Mouse (Mus musculus) erythroblast, embryonic 14.5 days (primary cell): ENCODE data around the gene Rnh1. TPM values are rescaled to one million over a fixed set of nuclear protein-coding genes. Genes with fewer than 3 reads are reported as not detected.
A peak's percentile ranks its signal among the peaks of the same experiment; 100 is the strongest.

Source experiments
- H3K27me3 ChIP-seq: 2 replicates; pipeline ENCODE4 v1.6.1; 2012; ENCODE audit warnings: inconsistent platforms; ENCODE audit not compliant: control insufficient read depth
- H3K36me3 ChIP-seq: 2 replicates; pipeline ENCODE4 v1.6.1; 2012; ENCODE audit warnings: mild to moderate bottlenecking, inconsistent platforms; ENCODE audit not compliant: control insufficient read depth
- H3K4me1 ChIP-seq: 2 replicates; pipeline ENCODE4 v1.6.1; 2012; ENCODE audit warnings: inconsistent platforms; ENCODE audit not compliant: control insufficient read depth
- H3K4me3 ChIP-seq: replicated peaks from 2 replicates; pipeline ENCODE3; 2012; ENCODE audit warnings: moderate library complexity, mild to moderate bottlenecking, inconsistent platforms
- H3K9me3 ChIP-seq: 2 replicates; pipeline ENCODE4 v1.6.1; 2012; ENCODE audit warnings: low read length, inconsistent platforms, mixed read lengths; ENCODE audit not compliant: control insufficient read depth
- GATA1 ChIP-seq: IDR thresholded peaks from 2 replicates; pipeline ENCODE4 v1.6.1; 2012; ENCODE audit warnings: low read length, inconsistent platforms, mixed read lengths
- TAL1 ChIP-seq: IDR thresholded peaks from 3 replicates; pipeline ENCODE4 v1.6.1; 2012; ENCODE audit warnings: low read length, inconsistent platforms, mixed read lengths
- polyA plus RNA-seq: library from polyadenylated mRNA; stranded (reverse); fragments of >175 nt; gene quantifications from 2 replicates; pipeline ENCODE4 v1.2.3, GENCODE M21; 2012

Rnh1 gene
- 0.48 and 1.5 TPM in 2 replicates for polyA plus RNA-seq

DNA sequence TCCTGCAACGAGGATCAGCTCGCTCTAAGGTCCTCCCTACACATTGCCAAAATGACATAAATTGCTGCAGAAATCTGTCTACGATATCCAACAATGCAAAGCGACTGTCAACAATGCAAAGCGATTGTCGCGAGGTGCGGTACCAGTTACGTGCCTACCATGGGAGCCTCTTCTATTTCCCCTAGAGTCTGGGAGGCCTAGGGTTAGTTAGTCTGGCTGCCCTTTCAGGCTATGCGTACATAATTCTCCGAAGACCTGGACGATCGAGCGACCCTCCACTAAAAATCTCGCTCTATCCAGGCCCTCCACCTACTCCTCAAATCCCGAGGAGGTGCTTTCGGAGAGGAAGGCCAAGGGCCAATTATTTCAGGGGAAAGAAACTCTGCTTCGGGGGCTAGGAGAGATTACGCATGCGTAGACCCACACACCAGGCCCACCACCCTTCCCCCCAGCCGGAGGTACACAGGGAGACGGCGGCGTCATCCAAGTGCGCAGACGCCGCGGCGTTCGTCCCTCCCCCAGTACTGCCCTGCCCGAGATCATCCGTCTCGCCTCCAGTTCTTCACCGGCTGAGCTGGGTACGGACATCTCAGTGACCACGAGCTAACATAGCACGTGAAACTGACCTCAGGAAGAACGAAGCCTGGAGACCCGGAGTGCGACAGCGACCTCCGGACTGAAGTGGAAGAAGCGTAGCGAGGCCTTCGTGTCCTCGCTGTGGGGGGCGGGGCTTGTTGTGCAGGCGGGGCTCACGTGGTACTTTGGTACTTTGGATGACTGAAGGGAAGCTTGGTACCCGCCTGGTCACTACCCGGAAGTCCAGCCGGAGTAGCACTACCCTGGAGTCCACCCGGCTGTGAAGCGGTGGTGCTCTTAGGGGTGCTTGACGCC is at the start of gene Rnh1:
Gene Rnh1 (minus strand): TSS at position 742 of the 891 bp plus-strand sequence.
- no peak for TF ChIP-seq TAL1
- no peak for TF ChIP-seq GATA1
- H3K9me3 ChIP-seq: no peaks in the 10 kb centered on the region
- no peaks in the 10 kb centered on the region for H3K36me3 ChIP-seq
- peak within 1 kb of the TSS; percentile 77 for H3K4me3 ChIP-seq
- H3K4me1 ChIP-seq: peaks cover 71% of the 10 kb centered on the region
- no peaks in the 10 kb centered on the region for H3K27me3 ChIP-seq

GRCm38 (mm10) chr7:141222126-141222467 is 49.4 kb upstream of the Rnh1 start:
- peak overlapping the region; percentile 76 for H3K4me3 ChIP-seq
- H3K27me3 ChIP-seq: no peaks in the 10 kb centered on the region
- TF ChIP-seq GATA1 (no peak), TAL1 (no peak)
- peaks cover 60% of the 10 kb centered on the region for H3K4me1 ChIP-seq
- H3K36me3 ChIP-seq: peaks cover 43% of the 10 kb centered on the region
- H3K9me3 ChIP-seq: peaks cover 3% of the 10 kb centered on the region; the same call in 1 of the 2 replicates

- Histone ChIP-seq H3K9me3 (no peaks in the 10 kb centered on the region), H3K4me3 (peak overlapping the region; percentile 76), H3K27me3 (no peaks in the 10 kb centered on the region), H3K36me3 (peaks cover 49% of the 10 kb centered on the region), H3K4me1 (peaks cover 66% of the 10 kb centered on the region)
- no peak for TF ChIP-seq TAL1
- no peak for TF ChIP-seq GATA1
Observed at GRCm38 (mm10) chr7:141221249-141222125, 48.8 kb upstream of the Rnh1 start.

- Histone ChIP-seq H3K36me3 (peaks cover 50% of the 10 kb centered on the region), H3K9me3 (no peaks in the 10 kb centered on the region), H3K4me3 (peak overlapping the region; percentile 76), H3K27me3 (no peaks in the 10 kb centered on the region), H3K4me1 (peaks cover 76% of the 10 kb centered on the region)
- TF ChIP-seq GATA1 (no peak), TAL1 (no peak)
Observed at GRCm38 (mm10) chr7:141220377-141220776, 47.7 kb upstream of the Rnh1 start.

GRCm38 (mm10) chr7:141219558-141220099 is 47.0 kb upstream of the Rnh1 start:
- Histone ChIP-seq H3K27me3 (no peaks in the 10 kb centered on the region), H3K36me3 (peaks cover 50% of the 10 kb centered on the region), H3K4me1 (peaks cover 84% of the 10 kb centered on the region), H3K9me3 (no peaks in the 10 kb centered on the region), H3K4me3 (peak overlapping the region; percentile 10)
- TF ChIP-seq TAL1 (no peak), GATA1 (no peak)

DNA sequence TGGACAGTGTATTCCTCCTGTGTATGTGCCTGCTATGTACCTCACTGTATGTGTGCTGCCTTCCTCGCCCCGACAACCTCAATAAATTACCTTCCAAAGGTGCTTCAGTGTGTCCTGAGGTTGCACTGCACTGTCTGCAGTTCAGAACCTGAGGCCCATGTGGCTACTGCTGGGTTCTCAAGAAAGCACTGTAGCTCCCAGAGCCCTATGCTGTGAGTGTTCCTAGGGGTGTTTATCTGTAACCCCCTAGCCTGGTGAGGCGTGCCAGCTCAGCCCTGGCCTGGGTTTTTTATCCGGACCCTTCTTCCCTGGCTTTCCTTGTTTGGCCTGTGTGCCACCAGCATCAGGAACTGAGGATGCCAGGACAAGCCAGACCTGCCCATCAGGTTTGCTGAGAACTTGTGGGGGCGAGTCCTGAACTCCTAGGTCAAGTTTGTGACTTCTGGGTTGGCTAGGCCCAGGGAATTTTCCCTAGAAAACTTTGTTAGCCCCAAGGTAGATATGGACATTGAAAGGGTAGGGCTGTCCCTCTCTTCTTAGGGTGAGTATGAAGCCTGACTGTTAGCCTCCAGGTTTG is 46.0 kb upstream of the Rnh1 start:
- Histone ChIP-seq H3K36me3 (peaks cover 57% of the 10 kb centered on the region), H3K9me3 (no peaks in the 10 kb centered on the region), H3K4me1 (peaks cover 93% of the 10 kb centered on the region), H3K4me3 (no peak overlapping the region), H3K27me3 (no peaks in the 10 kb centered on the region)
- TF ChIP-seq TAL1 (no peak), GATA1 (no peak)

DNA sequence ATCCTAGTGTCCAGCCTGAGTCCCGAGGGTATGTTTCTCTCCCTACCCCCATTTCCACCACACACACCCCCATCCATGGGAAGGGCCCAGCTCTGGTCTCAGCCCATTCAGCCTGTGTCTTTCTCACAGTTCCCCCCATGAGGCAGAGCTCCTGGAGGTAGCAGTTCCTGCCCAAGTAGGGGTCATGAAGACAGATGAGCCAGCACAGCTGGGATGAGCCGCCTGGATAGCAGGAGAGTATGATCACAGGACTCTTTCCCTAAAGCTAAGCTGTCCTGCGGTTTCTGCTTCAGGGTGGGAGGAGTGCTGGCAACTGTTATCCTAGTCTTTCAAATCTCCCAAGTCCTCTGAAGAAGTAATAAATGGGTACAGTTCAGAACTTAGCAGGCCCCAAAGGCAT is 45.5 kb upstream of the Rnh1 start:
- no peaks in the 10 kb centered on the region for H3K9me3 ChIP-seq
- H3K36me3 ChIP-seq: peaks cover 61% of the 10 kb centered on the region
- peaks cover 97% of the 10 kb centered on the region for H3K4me1 ChIP-seq
- TF ChIP-seq TAL1 (no peak), GATA1 (no peak)
- H3K27me3 ChIP-seq: no peaks in the 10 kb centered on the region
- no peak overlapping the region for H3K4me3 ChIP-seq

GRCm38 (mm10) chr7:141217343-141218013 is 44.8 kb upstream of the Rnh1 start:
- Histone ChIP-seq H3K36me3 (peaks cover 64% of the 10 kb centered on the region), H3K4me1 (peaks cover 97% of the 10 kb centered on the region), H3K4me3 (peak overlapping the region; percentile 79), H3K27me3 (no peaks in the 10 kb centered on the region), H3K9me3 (no peaks in the 10 kb centered on the region)
- TF ChIP-seq GATA1 (no peak), TAL1 (no peak)
